Comparison of ENCODE assay signal across 18 mouse cellular contexts in the genomic region with DNA sequence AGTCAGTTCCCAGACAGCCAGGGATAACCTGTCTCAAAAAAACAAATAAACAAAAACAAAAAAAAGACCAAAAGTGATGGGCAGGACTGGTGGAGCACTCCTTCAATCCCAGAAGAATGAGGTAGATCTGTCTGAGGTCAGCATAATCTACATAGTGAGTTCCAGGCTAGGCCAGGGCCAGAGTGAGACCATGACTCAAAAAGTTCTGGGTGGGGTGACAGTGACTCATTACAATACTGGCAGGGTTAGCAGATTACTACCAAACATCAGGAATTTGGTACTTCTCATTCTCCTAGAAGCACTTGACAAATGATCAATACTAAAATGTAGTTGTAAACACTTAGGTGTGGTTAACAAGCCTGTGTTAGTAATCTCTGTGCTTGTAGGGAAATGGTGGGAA. TPM values are rescaled to one million over a fixed set of nuclear protein-coding genes. Genes with fewer than 3 reads are reported as not detected.
DNase-seq lines count a peak whose midpoint lies in the region; ATAC-seq lines count a peak whose summit lies in the region.
"Had no signal": no experiment of that assay in that cellular context is flagged by ENCODE, and none has a peak within 500 bp of the region (broad histone marks: within the 10 kb centered on the region; RNA-seq: fewer than 3 reads in every experiment).

No protein-coding gene starts in this region.

- DNase-seq in adrenal gland, adult 8-10 months: peak; percentile 26
- DNase-seq in adrenal gland, postnatal 4 days (ENCODE audit: low spot score in 2 of 2): no peak
- DNase-seq in 3T3-L1 (ENCODE audit: low read depth, low spot score) (peak; percentile 50), NIH3T3 (ENCODE audit: low read depth) (peak; percentile 29)
- peak; percentile 13 for DNase-seq in skeletal muscle tissue, adult 2 months (ENCODE audit: low read depth, low spot score)
- no peak for DNase-seq in heart, adult 11 months
- DNase-seq: B cell, adult 2 months; cerebellum, adult 11 months; cerebellum, adult 9-10 months; cerebellum, postnatal 25 days; gastrocnemius, postnatal 14 days; heart, postnatal 36 days; kidney, adult 18-20 months had no signal

- ATAC-seq in inflammation-experienced regulatory T-cells, adult 6 months: no peak
- ATAC-seq: CD4-positive, CD25-positive, alpha-beta regulatory T cell, adult 4 months; forebrain, embryonic 15.5 days; hindbrain, embryonic 16.5 days; intestine, embryonic 15.5 days had no signal

RNA-seq across cellular contexts. Expression of a gene that starts 49.1 kb away (rescaled TPM):
- 10 to 100 TPM; 16.8 to 19.6 (median 18.6) TPM for total RNA-seq in adrenal gland, adult 8-10 months (2022)
- 10 to 100 TPM; 18.5 to 20.0 TPM for total RNA-seq in adrenal gland, postnatal 4 days (2021)
- 10 to 100 TPM; 24.1 to 36.0 (median 27.5) TPM for polyA plus RNA-seq in inflammation-experienced regulatory T-cells, adult 6 months (2017; shearing (Covaris generic))

RNA-seq across cellular contexts. Expression of a gene that starts 49.5 kb away (rescaled TPM):
- 10 to 100 TPM; 43.8 to 53.2 (median 44.6) TPM for total RNA-seq in adrenal gland, adult 8-10 months (2022)
- 10 to 100 TPM; 38.6 to 47.7 TPM for total RNA-seq in adrenal gland, postnatal 4 days (2021)
- 100 to 1,000 TPM in 1 of 3 experiments, 10 to 100 TPM in 2; 65.3 to 101 (median 80.2) TPM for polyA plus RNA-seq in inflammation-experienced regulatory T-cells, adult 6 months (2017; shearing (Covaris generic))

RNA-seq across cellular contexts. Expression of a gene that starts 51.2 kb away (rescaled TPM):
- total RNA-seq in adrenal gland, adult 8-10 months (2022): 100 to 1,000 TPM in 1 of 4 experiments, 10 to 100 TPM in 3; 81.3 to 124 (median 91.5) TPM
- 100 to 1,000 TPM in 1 of 2 experiments, 10 to 100 TPM in 1; 99.2 to 105 TPM for total RNA-seq in adrenal gland, postnatal 4 days (2021)
- 10 to 100 TPM; 32.2 to 41.0 (median 38.0) TPM for polyA plus RNA-seq in inflammation-experienced regulatory T-cells, adult 6 months (2017; shearing (Covaris generic))

Comparison
In these comparisons a context has a peak if more than half of its experiments do, and no peak if none do; other contexts are left out.
1. DNase-seq: peak in adrenal gland, adult 8-10 months (single experiment), 3T3-L1 (single experiment), NIH3T3 (single experiment) and skeletal muscle tissue, adult 2 months (single experiment); none in adrenal gland, postnatal 4 days (0 of 2) and heart, adult 11 months (single experiment).